Mouse (Mus musculus) thymus, adult 2 months (tissue): Measurements from ENCODE around the gene Kank1. TPM values are rescaled to one million over a fixed set of nuclear protein-coding genes. Genes with fewer than 3 reads are reported as not detected.
"Not testable (repeated sequence)": the region's sequence is repeated elsewhere in the genome, so short reads cannot be mapped to it uniquely, and the experiment has no call there.

Experiments used
- DNase-seq: peaks from one replicate; pipeline ENCODE4 v3.0.0; 2021
- H3K27ac ChIP-seq: fragments of 200-500 bp; 2 replicates; pipeline ENCODE4 v1.5.1; 2012; ENCODE audit warnings: low read length, control low read depth; ENCODE audit not compliant: control insufficient read depth, insufficient read depth
- H3K27me3 ChIP-seq: fragments of 200-500 bp; 2 replicates; pipeline ENCODE4 v1.6.1; 2012; ENCODE audit warnings: mild to moderate bottlenecking, low read length, moderate library complexity, mixed read lengths; ENCODE audit not compliant: control insufficient read depth, insufficient read depth
- H3K36me3 ChIP-seq: fragments of 200-500 bp; 2 replicates; pipeline ENCODE4 v1.6.1; 2012; ENCODE audit warnings: mild to moderate bottlenecking, low read length, moderate library complexity; ENCODE audit not compliant: control insufficient read depth, insufficient read depth
- H3K4me1 ChIP-seq: fragments of 200-500 bp; replicated peaks from 2 replicates; pipeline ENCODE4 v1.6.1; 2012; ENCODE audit warnings: low read length; ENCODE audit not compliant: control insufficient read depth, insufficient read depth
- H3K4me3 ChIP-seq: fragments of 200-500 bp; 2 replicates; pipeline ENCODE4 v1.5.1; 2012; ENCODE audit warnings: mild to moderate bottlenecking, low read length, control low read depth, moderate library complexity; ENCODE audit not compliant: control insufficient read depth, insufficient read depth
- CTCF ChIP-seq: fragments of 200-500 bp; IDR thresholded peaks from 2 replicates; pipeline ENCODE4 v1.5.1; 2012; ENCODE audit warnings: mild to moderate bottlenecking, control low read depth, low read length, moderate library complexity, borderline replicate concordance; ENCODE audit not compliant: control insufficient read depth, poor library complexity, insufficient read depth; ENCODE audit errors: extremely low read depth
- POLR2A ChIP-seq: fragments of 200-500 bp; IDR thresholded peaks from 2 replicates; pipeline ENCODE4 v1.6.1; 2012; ENCODE audit warnings: mild to moderate bottlenecking, low read length, control low read depth, moderate library complexity; ENCODE audit not compliant: control insufficient read depth, poor library complexity, insufficient read depth; ENCODE audit errors: extremely low read depth
- WGBS: fragments of 180-500 bp; shearing (Covaris S2); methylation state at CpG from one replicate; pipeline ENCODE4 v1.1.7; 2018; 5-methylcytosine and 5-hydroxymethylcytosine counted together
- polyA plus RNA-seq: library from polyadenylated mRNA; depleted of rRNA; stranded (reverse); fragments of >200 nt; gene quantifications from 2 replicates; pipeline ENCODE4 v1.2.3, GENCODE M21; 2012

Kank1 gene
- polyA plus RNA-seq, 1 experiment, result 13.6 TPM

GRCm38 (mm10) chr19:25450869-25451629 is 214.3 kb downstream of the Kank1 start:
- Histone ChIP-seq H3K27me3 (no peaks in the 10 kb centered on the region; the same call in 1 of the 2 replicates), H3K4me1 (no peaks in the 10 kb centered on the region), H3K27ac (no peak overlapping the region), H3K4me3 (no peak overlapping the region), H3K36me3 (no peaks in the 10 kb centered on the region)
- TF ChIP-seq POLR2A, result no peak
- TF ChIP-seq CTCF, result peak; percentile 17; the same call in 1 of the 2 replicates
- peak; percentile 9 for DNase-seq
- 43% methylated on average over 11 of the region's 11 CpGs for WGBS

GRCm38 (mm10) chr19:25453146-25453545 is 216.4 kb downstream of the Kank1 start:
- Histone ChIP-seq H3K4me3 (no peak overlapping the region), H3K4me1 (no peaks in the 10 kb centered on the region), H3K27ac (no peak overlapping the region), H3K36me3 (no peaks in the 10 kb centered on the region), H3K27me3 (no peaks in the 10 kb centered on the region; the same call in 1 of the 2 replicates)
- WGBS, result 87% methylated on average over 5 of the region's 5 CpGs
- no peak for DNase-seq
- TF ChIP-seq POLR2A (no peak), CTCF (no peak)

- Histone ChIP-seq H3K27ac (no peak overlapping the region), H3K36me3 (no peaks in the 10 kb centered on the region), H3K27me3 (no peaks in the 10 kb centered on the region), H3K4me3 (no peak overlapping the region), H3K4me1 (no peaks in the 10 kb centered on the region)
- DNase-seq, result no peak
- 94% methylated on average over 8 of the region's 8 CpGs for WGBS
- TF ChIP-seq POLR2A (no peak), CTCF (no peak)
These were observed 224.0 kb downstream of the Kank1 start for GRCm38 (mm10) chr19:25460760-25461159.

GRCm38 (mm10) chr19:25461553-25462320 is 225.0 kb downstream of the Kank1 start:
- Histone ChIP-seq H3K4me3 (no peak overlapping the region), H3K4me1 (no peaks in the 10 kb centered on the region), H3K27ac (no peak overlapping the region), H3K27me3 (no peaks in the 10 kb centered on the region), H3K36me3 (no peaks in the 10 kb centered on the region)
- TF ChIP-seq CTCF (no peak), POLR2A (no peak)
- 91% methylated on average over 20 of the region's 20 CpGs for WGBS
- DNase-seq, result no peak

- H3K27ac ChIP-seq, H3K36me3 ChIP-seq, H3K4me3 ChIP-seq, H3K4me1 ChIP-seq, H3K27me3 ChIP-seq: not testable (repeated sequence)
- WGBS, result 70% methylated on average over 4 of the region's 4 CpGs
- peak; percentile 20 for DNase-seq
These were observed 239.0 kb downstream of the Kank1 start for GRCm38 (mm10) chr19:25475806-25476205.

- DNase-seq, result no peak
- Histone ChIP-seq H3K4me1 (no peaks in the 10 kb centered on the region), H3K27me3 (no peaks in the 10 kb centered on the region), H3K36me3 (no peaks in the 10 kb centered on the region), H3K27ac (no peak overlapping the region), H3K4me3 (no peak overlapping the region)
- no peak for TF ChIP-seq CTCF
- 94% methylated on average over 5 of the region's 5 CpGs for WGBS
These were observed 242.4 kb downstream of the Kank1 start for GRCm38 (mm10) chr19:25479152-25479669.
